Mouse (Mus musculus) megakaryocyte progenitor cell, adult 5-6 weeks (primary cell): ENCODE measurements around the gene Rcan3. TPM values are rescaled to one million over a fixed set of nuclear protein-coding genes. Genes with fewer than 3 reads are reported as not detected.

ENCODE experiments used
- ATAC-seq: replicated peaks from 2 replicates; pipeline ENCODE4 v1.8.0; 2016; ENCODE audit warnings: mild to moderate bottlenecking, moderate TSS enrichment, inconsistent platforms; ENCODE audit not compliant: poor library complexity
- total RNA-seq, 2 experiments: library from RNA; stranded (forward) in 1 of 2; stranded (reverse) in 1 of 2; fragments of 157-497, 149-512 nt in 1 of 2; fragments of 200-1000 nt in 1 of 2; gene quantifications; 2 replicates each; pipeline versions ENCODE4 v1.2.3 to v1.2.4; 2015 to 2017

The Rcan3 gene
- total RNA-seq, 2 experiments from 2014 or later, result 4.1 to 5.6 TPM

- peak; percentile 71 for ATAC-seq
Observed at GRCm38 (mm10) chr4:135416367-135416766, 17.3 kb downstream of the Rcan3 start.

- no peak for ATAC-seq
Observed at GRCm38 (mm10) chr4:135413491-135413890, 20.2 kb downstream of the Rcan3 start.

- peak; percentile 88 for ATAC-seq
Observed at GRCm38 (mm10) chr4:135411633-135412032, 22.0 kb downstream of the Rcan3 start.

GRCm38 (mm10) chr4:135406180-135406579, 27.5 kb downstream of the Rcan3 start:
- no peak for ATAC-seq

GRCm38 (mm10) chr4:135404916-135405315, 28.7 kb downstream of the Rcan3 start:
- peak; percentile 75 for ATAC-seq

- no peak for ATAC-seq
Observed at GRCm38 (mm10) chr4:135404048-135404447, 29.6 kb downstream of the Rcan3 start.

- no peak for ATAC-seq
Observed at GRCm38 (mm10) chr4:135401881-135402280, 31.8 kb downstream of the Rcan3 start.

- no peak for ATAC-seq
Observed at GRCm38 (mm10) chr4:135397991-135398390, 35.7 kb downstream of the Rcan3 start, which contains the start of gene Ncmap. Gene Ncmap, minus strand, starts transcription at chr4:135398227.

GRCm38 (mm10) chr4:135397551-135397950, 36.1 kb downstream of the Rcan3 start:
- ATAC-seq, result no peak

GRCm38 (mm10) chr4:135396303-135396702, 37.4 kb downstream of the Rcan3 start:
- no peak for ATAC-seq

- ATAC-seq, result no peak
Observed at GRCm38 (mm10) chr4:135395375-135395774, 38.3 kb downstream of the Rcan3 start.

GRCm38 (mm10) chr4:135394666-135395065, 39.0 kb downstream of the Rcan3 start:
- ATAC-seq, result no peak

- ATAC-seq, result no peak
Observed at GRCm38 (mm10) chr4:135393381-135393780, 40.3 kb downstream of the Rcan3 start.

GRCm38 (mm10) chr4:135392801-135393200, 40.9 kb downstream of the Rcan3 start:
- no peak for ATAC-seq

GRCm38 (mm10) chr4:135391014-135391413, 42.6 kb downstream of the Rcan3 start:
- ATAC-seq, result no peak

GRCm38 (mm10) chr4:135385614-135386013, 48.0 kb downstream of the Rcan3 start:
- ATAC-seq, result no peak

- ATAC-seq, result peak; percentile 95
Observed at GRCm38 (mm10) chr4:135382316-135382715, 51.3 kb downstream of the Rcan3 start.

- no peak for ATAC-seq
Observed at GRCm38 (mm10) chr4:135381355-135381754, 52.3 kb downstream of the Rcan3 start.

GRCm38 (mm10) chr4:135377241-135377640, 56.4 kb downstream of the Rcan3 start:
- ATAC-seq, result no peak

- no peak for ATAC-seq
Observed at GRCm38 (mm10) chr4:135375444-135375843, 58.2 kb downstream of the Rcan3 start.

GRCm38 (mm10) chr4:135373299-135373698, 60.4 kb downstream of the Rcan3 start:
- no peak for ATAC-seq

GRCm38 (mm10) chr4:135370372-135370771, 63.3 kb downstream of the Rcan3 start:
- no peak for ATAC-seq

GRCm38 (mm10) chr4:135362828-135363227, 70.8 kb downstream of the Rcan3 start:
- ATAC-seq, result no peak
